Mouse (Mus musculus) thymus, adult 2 months (tissue): ENCODE data around the gene Ypel3. TPM values are rescaled to one million over a fixed set of nuclear protein-coding genes. Genes with fewer than 3 reads are reported as not detected.
A peak's percentile ranks its signal among the peaks of the same experiment; 100 is the strongest.
"Not testable (repeated sequence)": the region's sequence is repeated elsewhere in the genome, so short reads cannot be mapped to it uniquely, and the experiment has no call there.

ENCODE experiments used
- DNase-seq: peaks from one replicate; pipeline ENCODE4 v3.0.0; 2021
- H3K27ac ChIP-seq: fragments of 200-500 bp; 2 replicates; pipeline ENCODE4 v1.5.1; 2012; ENCODE audit warnings: low read length, control low read depth; ENCODE audit not compliant: control insufficient read depth, insufficient read depth
- H3K27me3 ChIP-seq: fragments of 200-500 bp; 2 replicates; pipeline ENCODE4 v1.6.1; 2012; ENCODE audit warnings: mild to moderate bottlenecking, low read length, moderate library complexity, mixed read lengths; ENCODE audit not compliant: control insufficient read depth, insufficient read depth
- H3K36me3 ChIP-seq: fragments of 200-500 bp; 2 replicates; pipeline ENCODE4 v1.6.1; 2012; ENCODE audit warnings: mild to moderate bottlenecking, low read length, moderate library complexity; ENCODE audit not compliant: control insufficient read depth, insufficient read depth
- H3K4me1 ChIP-seq: fragments of 200-500 bp; replicated peaks from 2 replicates; pipeline ENCODE4 v1.6.1; 2012; ENCODE audit warnings: low read length; ENCODE audit not compliant: control insufficient read depth, insufficient read depth
- H3K4me3 ChIP-seq: fragments of 200-500 bp; 2 replicates; pipeline ENCODE4 v1.5.1; 2012; ENCODE audit warnings: mild to moderate bottlenecking, low read length, control low read depth, moderate library complexity; ENCODE audit not compliant: control insufficient read depth, insufficient read depth
- CTCF ChIP-seq: fragments of 200-500 bp; IDR thresholded peaks from 2 replicates; pipeline ENCODE4 v1.5.1; 2012; ENCODE audit warnings: mild to moderate bottlenecking, control low read depth, low read length, moderate library complexity, borderline replicate concordance; ENCODE audit not compliant: control insufficient read depth, poor library complexity, insufficient read depth; ENCODE audit errors: extremely low read depth
- POLR2A ChIP-seq: fragments of 200-500 bp; IDR thresholded peaks from 2 replicates; pipeline ENCODE4 v1.6.1; 2012; ENCODE audit warnings: mild to moderate bottlenecking, low read length, control low read depth, moderate library complexity; ENCODE audit not compliant: control insufficient read depth, poor library complexity, insufficient read depth; ENCODE audit errors: extremely low read depth
- WGBS: fragments of 180-500 bp; shearing (Covaris S2); methylation state at CpG from one replicate; pipeline ENCODE4 v1.1.7; 2018; 5-methylcytosine and 5-hydroxymethylcytosine counted together
- polyA plus RNA-seq: library from polyadenylated mRNA; depleted of rRNA; stranded (reverse); fragments of >200 nt; gene quantifications from 2 replicates; pipeline ENCODE4 v1.2.3, GENCODE M21; 2012; rRNA removed

Ypel3 gene
- 622 and 685 TPM in 2 replicates for polyA plus RNA-seq

DNA sequence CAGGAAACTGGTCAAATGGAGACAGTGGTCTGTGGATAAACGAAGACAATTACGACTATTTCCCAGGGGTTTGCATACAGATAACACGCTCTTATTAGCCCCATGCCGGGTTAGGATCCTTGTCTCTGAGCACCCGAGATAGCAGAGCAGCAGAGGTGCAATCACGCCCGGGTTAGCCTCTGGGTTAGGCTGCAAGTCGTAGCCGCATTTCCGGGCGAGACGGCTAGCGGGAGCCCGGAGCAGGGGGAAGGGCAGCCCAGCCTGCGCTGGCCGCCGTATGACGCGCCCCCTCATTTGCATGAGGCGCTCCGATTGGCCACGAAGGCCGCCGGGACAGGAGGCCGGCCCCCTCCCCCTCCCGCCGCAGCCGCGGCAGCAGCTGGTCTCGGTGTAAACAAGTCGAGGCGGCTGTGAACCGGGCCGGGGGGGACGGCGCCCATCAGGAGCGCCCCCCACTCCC lies at the start of gene Ypel3:
Ypel3 (plus strand) TSS at position 358 of the 460 bp plus-strand sequence.
- H3K27ac ChIP-seq, result peak within 1 kb of the TSS; percentile 32
- no peaks in the 10 kb centered on the region for H3K27me3 ChIP-seq
- under 1% methylated on average over 37 of the region's 37 CpGs for WGBS
- peak; percentile 96 for DNase-seq
- TF ChIP-seq CTCF, result 0 out of 2 replicates have a peak, but pooled peaks have one; percentile 24
- peak; percentile 89 for TF ChIP-seq POLR2A
- no peaks in the 10 kb centered on the region for H3K36me3 ChIP-seq
- peaks cover 46% of the 10 kb centered on the region for H3K4me1 ChIP-seq
- peak within 1 kb of the TSS; percentile 56 for H3K4me3 ChIP-seq

DNA sequence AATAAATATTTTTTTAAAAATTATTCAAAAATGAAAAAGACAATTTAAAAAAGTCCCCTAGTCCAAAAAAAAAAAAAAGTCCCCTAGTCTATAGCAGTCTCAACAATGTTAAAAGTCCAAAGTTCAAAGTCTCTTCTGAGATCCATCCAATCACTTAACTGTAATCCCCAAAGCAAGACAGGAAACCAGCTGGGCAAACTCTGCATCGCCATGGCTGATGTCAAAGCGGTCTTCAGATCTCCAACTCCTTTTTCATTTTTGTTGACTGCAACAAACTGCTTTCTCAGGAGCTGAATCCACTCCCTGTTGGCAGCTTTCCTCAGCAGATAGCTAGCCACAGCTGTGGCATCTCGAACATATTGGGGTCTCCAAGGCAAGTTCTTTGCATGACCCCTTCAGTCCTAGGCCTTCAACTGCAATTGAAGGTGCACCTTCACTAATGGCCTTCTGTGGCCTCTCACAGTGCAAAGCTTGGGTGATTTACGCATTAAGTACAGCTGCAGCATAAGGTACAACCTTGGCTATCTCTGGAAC lies 46.4 kb upstream of the Ypel3 start:
- H3K36me3 ChIP-seq, H3K4me3 ChIP-seq, DNase-seq, H3K27me3 ChIP-seq, H3K4me1 ChIP-seq, H3K27ac ChIP-seq: not testable (repeated sequence)
- WGBS, result 53% methylated on average over 4 of the region's 4 CpGs

GRCm38 (mm10) chr7:126736122-126736521 lies 40.6 kb upstream of the Ypel3 start:
- Histone ChIP-seq H3K36me3 (no peaks in the 10 kb centered on the region), H3K27ac (no peak overlapping the region), H3K4me1 (no peaks in the 10 kb centered on the region), H3K4me3 (no peak overlapping the region), H3K27me3 (no peaks in the 10 kb centered on the region)
- no peak for DNase-seq
- WGBS, result 93% methylated on average over 8 of the region's 8 CpGs
- TF ChIP-seq POLR2A, result no peak
- no peak for TF ChIP-seq CTCF

DNA sequence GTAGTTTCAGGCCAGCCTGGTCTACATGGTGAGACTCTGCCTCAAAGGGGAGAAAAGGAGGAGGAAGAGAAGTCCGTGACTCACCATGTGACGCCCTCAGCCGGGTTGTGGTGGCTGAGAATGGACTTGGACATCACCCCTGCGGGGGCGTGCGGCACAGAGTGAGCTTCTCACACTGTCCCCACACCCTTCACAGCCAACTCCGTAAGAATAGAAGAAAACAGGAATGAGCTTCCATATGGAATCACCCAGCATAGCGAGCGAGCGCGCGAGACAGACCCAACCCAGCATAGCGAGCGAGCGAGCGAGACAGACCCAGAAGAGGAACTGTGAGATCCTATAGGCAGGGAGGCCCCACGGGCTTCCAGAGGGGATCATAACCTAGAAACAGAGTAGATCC lies 37.2 kb upstream of the Ypel3 start:
- 92% methylated on average over 17 of the region's 17 CpGs for WGBS
- no peaks in the 10 kb centered on the region for H3K27me3 ChIP-seq
- no peak for TF ChIP-seq CTCF
- TF ChIP-seq POLR2A, result no peak

GRCm38 (mm10) chr7:126740132-126740735 lies 36.5 kb upstream of the Ypel3 start:
- no peaks in the 10 kb centered on the region for H3K36me3 ChIP-seq
- no peaks in the 10 kb centered on the region for H3K4me1 ChIP-seq
- WGBS, result 93% methylated on average over 13 of the region's 13 CpGs
- no peak for DNase-seq
- H3K27me3 ChIP-seq, result no peaks in the 10 kb centered on the region
- no peak for TF ChIP-seq POLR2A
- TF ChIP-seq CTCF, result no peak
- H3K27ac ChIP-seq, result no peak overlapping the region
- H3K4me3 ChIP-seq, result no peak overlapping the region

More for the DNA sequence above, 37.2 kb upstream of the Ypel3 start:
- H3K4me1 ChIP-seq, result no peaks in the 10 kb centered on the region
- no peaks in the 10 kb centered on the region for H3K36me3 ChIP-seq
- DNase-seq, result no peak
- H3K27ac ChIP-seq, result no peak overlapping the region
- H3K4me3 ChIP-seq, result no peak overlapping the region

GRCm38 (mm10) chr7:126740977-126741376 lies 35.8 kb upstream of the Ypel3 start:
- Histone ChIP-seq H3K27me3 (no peaks in the 10 kb centered on the region), H3K4me3 (no peak overlapping the region), H3K36me3 (no peaks in the 10 kb centered on the region), H3K27ac (no peak overlapping the region), H3K4me1 (no peaks in the 10 kb centered on the region)
- 85% methylated on average over 5 of the region's 5 CpGs for WGBS
- DNase-seq, result no peak
- TF ChIP-seq POLR2A (no peak), CTCF (no peak)

GRCm38 (mm10) chr7:126741452-126741851 lies 35.3 kb upstream of the Ypel3 start:
- 97% methylated on average over 5 of the region's 5 CpGs for WGBS
- Histone ChIP-seq H3K4me3 (no peak overlapping the region), H3K27me3 (no peaks in the 10 kb centered on the region), H3K4me1 (no peaks in the 10 kb centered on the region), H3K27ac (no peak overlapping the region), H3K36me3 (no peaks in the 10 kb centered on the region)
- TF ChIP-seq POLR2A (no peak), CTCF (no peak)
- no peak for DNase-seq
